17 mouse cellular contexts compared by ENCODE assay signal in the genomic region with DNA sequence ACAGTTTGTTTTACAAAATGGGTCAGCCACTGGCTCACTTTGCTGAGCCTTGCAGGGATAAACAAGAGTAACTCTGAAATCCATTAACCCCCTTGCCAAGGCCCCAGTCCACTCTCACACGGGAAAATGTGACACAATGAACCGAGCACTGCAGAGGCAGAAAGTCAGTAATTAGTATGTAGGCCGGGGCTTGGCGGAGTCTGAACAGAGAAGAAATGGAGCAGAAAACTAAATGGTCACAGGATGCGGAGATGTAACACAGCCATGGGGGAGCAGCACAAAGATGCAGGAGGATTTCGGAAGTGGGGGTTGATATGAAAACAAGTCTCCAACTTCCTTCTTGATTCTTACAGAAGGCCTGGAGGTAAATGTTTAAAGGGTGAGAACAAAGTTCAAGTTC.
DNase-seq lines count a peak whose midpoint lies in the region; ATAC-seq and TF ChIP-seq lines count a peak whose summit lies in the region.
"Had no signal": no experiment of that assay in that cellular context is flagged by ENCODE, and none has a peak within 500 bp of the region (broad histone marks: within the 10 kb centered on the region; RNA-seq: fewer than 3 reads in every experiment).

No protein-coding gene starts in this region.

- no peak for DNase-seq in frontal cortex, postnatal 10 days (ENCODE audit: low spot score in 2 of 2)
- DNase-seq in Muller cell, postnatal 12 days (ENCODE audit: inconsistent ontology term): peak; percentile 68
- peak; percentile 21 for DNase-seq in kidney, postnatal 0 days (ENCODE audit: low spot score)
- DNase-seq in gastrocnemius, adult 18-20 months (ENCODE audit: low spot score): no peak
- no peak for DNase-seq in urinary bladder, postnatal 10 days (ENCODE audit: low spot score)
- DNase-seq in adrenal gland, postnatal 14 days: no peak
- DNase-seq: heart, postnatal 4 days; liver, embryonic 13.5 days; spleen, adult 18-20 months; thymus, postnatal 4 days had no signal

- no peak for TF ChIP-seq CTCF in kidney, postnatal 0 days (IDR thresholded peaks at IDR 0.05; ENCODE audit: low read depth)

- no peak overlapping the region for H3K9ac ChIP-seq in hindbrain, embryonic 15.5 days
- no peak overlapping the region for H3K9ac ChIP-seq in kidney, postnatal 0 days (ENCODE audit: low read depth, low read length)
- H3K9ac ChIP-seq: liver, embryonic 13.5 days had no signal

- no peaks in the 10 kb centered on the region for H3K9me3 ChIP-seq in hindbrain, embryonic 15.5 days
- H3K9me3 ChIP-seq in kidney, postnatal 0 days (replicated peaks; ENCODE audit: low read length): no peaks in the 10 kb centered on the region
- H3K9me3 ChIP-seq: heart, embryonic 10.5 days; liver, embryonic 13.5 days had no signal

- 0 out of 2 replicates have a peak, but pooled peaks have one; percentile 18 for ATAC-seq in frontal cortex, adult (ENCODE audit: low TSS enrichment)
- ATAC-seq in hindbrain, embryonic 15.5 days (ENCODE audit: low FRiP score, low read depth): peak; percentile 71; the same call in 1 of the 2 replicates
- ATAC-seq in kidney, postnatal 0 days (replicated peaks; ENCODE audit: low FRiP score, low read depth): no peak
- ATAC-seq: activated CD4-positive, CD25-positive, alpha-beta regulatory T cell, adult 4 months had no signal

- H3K27ac ChIP-seq in hindbrain, embryonic 15.5 days (replicated peaks): 0 out of 2 replicates have a peak overlapping the region, but pooled peaks have one; percentile 7
- no peak overlapping the region for H3K27ac ChIP-seq in kidney, postnatal 0 days
- H3K27ac ChIP-seq: heart, embryonic 10.5 days; liver, embryonic 13.5 days; macrophage; stomach, postnatal 0 days had no signal

- no peak overlapping the region for H3K4me2 ChIP-seq in hindbrain, embryonic 15.5 days
- H3K4me2 ChIP-seq in kidney, postnatal 0 days (ENCODE audit: low read length): no peak overlapping the region
- H3K4me2 ChIP-seq: liver, embryonic 13.5 days had no signal

- no peaks in the 10 kb centered on the region for H3K27me3 ChIP-seq in hindbrain, embryonic 15.5 days
- no peaks in the 10 kb centered on the region for H3K27me3 ChIP-seq in kidney, postnatal 0 days (ENCODE audit: insufficient read depth, low read length)
- H3K27me3 ChIP-seq: liver, embryonic 13.5 days had no signal

- H3K36me3 ChIP-seq in hindbrain, embryonic 15.5 days: no peaks in the 10 kb centered on the region
- H3K36me3 ChIP-seq in kidney, postnatal 0 days (ENCODE audit: insufficient read depth, low read length): peaks cover 6% of the 10 kb centered on the region; the same call in 1 of the 2 replicates
- H3K36me3 ChIP-seq: liver, embryonic 13.5 days had no signal

- WGBS in hindbrain, embryonic 15.5 days: 32% methylated on average over 6 of the region's 6 CpGs
- WGBS in kidney, postnatal 0 days: 44% methylated on average over 6 of the region's 6 CpGs

- H3K4me3 ChIP-seq in hindbrain, embryonic 15.5 days: no peak overlapping the region
- H3K4me3 ChIP-seq in kidney, postnatal 0 days (replicated peaks; ENCODE audit: low read depth, low read length): no peak overlapping the region
- H3K4me3 ChIP-seq: erythroblast, embryonic 14.5 days; heart, embryonic 10.5 days; liver, embryonic 13.5 days had no signal

- peaks cover 8% of the 10 kb centered on the region; the same call in 1 of the 2 replicates for H3K4me1 ChIP-seq in hindbrain, embryonic 15.5 days (replicated peaks)
- H3K4me1 ChIP-seq in kidney, postnatal 0 days (replicated peaks; ENCODE audit: insufficient read depth, low read length): 0 out of 2 replicates have a peak, but pooled peaks cover 4% of the 10 kb centered on the region
- H3K4me1 ChIP-seq: heart, embryonic 10.5 days; liver, embryonic 13.5 days had no signal

Comparison
In these comparisons a context has a peak if more than half of its experiments do, and no peak if none do; other contexts are left out.
1. DNase-seq: peak in Muller cell, postnatal 12 days (single experiment) and kidney, postnatal 0 days (single experiment); none in frontal cortex, postnatal 10 days (0 of 2), gastrocnemius, adult 18-20 months (single experiment), urinary bladder, postnatal 10 days (single experiment) and adrenal gland, postnatal 14 days (single experiment).